6 mouse cellular contexts compared by ENCODE assay signal in the genomic region with DNA sequence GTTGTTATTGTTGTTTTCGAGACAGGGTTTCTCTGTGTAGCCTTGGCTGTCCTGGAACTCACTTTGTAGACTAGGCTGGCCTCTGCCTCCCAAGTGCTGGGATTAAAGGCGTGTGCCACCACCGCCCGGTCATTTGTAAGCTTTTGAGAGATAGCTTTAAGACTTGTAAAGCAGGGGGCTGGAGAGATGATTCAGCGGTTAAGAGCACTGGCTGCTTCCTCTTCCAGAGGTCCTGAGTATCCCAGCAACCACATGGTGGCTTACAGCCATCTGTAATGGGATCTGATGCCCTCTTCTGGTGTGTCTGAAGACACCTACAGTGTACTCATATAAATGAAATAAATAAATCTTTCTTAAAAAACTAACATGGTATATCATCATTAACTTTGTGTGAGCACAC. TPM values are rescaled to one million over a fixed set of nuclear protein-coding genes. Genes with fewer than 3 reads are reported as not detected.
DNase-seq lines count a peak whose midpoint lies in the region; ATAC-seq and TF ChIP-seq lines count a peak whose summit lies in the region.
"Not testable (repeated sequence)": the region's sequence is repeated elsewhere in the genome, so short reads cannot be mapped to it uniquely, and the experiment has no call there.

No protein-coding gene starts in this region.

- not testable (repeated sequence) for H3K4me2 ChIP-seq in hindbrain, postnatal 0 days (ENCODE audit: low read depth, low read length); stomach, postnatal 0 days (replicated peaks; ENCODE audit: low read depth)

- H3K27ac ChIP-seq in bone marrow macrophage, adult 2 months (ENCODE audit: insufficient read depth, low read depth, low read length) = 0 out of 2 replicates have a peak overlapping the region, but pooled peaks have one; percentile 31
- not testable (repeated sequence) for H3K27ac ChIP-seq in hindbrain, postnatal 0 days; layer of hippocampus, adult 2 months; stomach, postnatal 0 days (replicated peaks)

- not testable (repeated sequence) for H3K4me1 ChIP-seq in G1E (ENCODE audit: insufficient read depth, low read depth, low read length); bone marrow macrophage, adult 2 months (ENCODE audit: control insufficient read depth, insufficient read depth, low read length); hindbrain, postnatal 0 days (ENCODE audit: insufficient read depth, low read length); stomach, postnatal 0 days (replicated peaks; ENCODE audit: control insufficient read depth, insufficient read depth)

- H3K9ac ChIP-seq in hindbrain, postnatal 0 days (replicated peaks; ENCODE audit: low read length); stomach, postnatal 0 days (ENCODE audit: low read length): not testable (repeated sequence)

- ATAC-seq in G1E (ENCODE audit: extremely low read depth, insufficient number of reproducible peaks, low FRiP score, poor library complexity, severe bottlenecking) = 0 out of 2 replicates have a peak, but pooled peaks have one; percentile 22
- ATAC-seq in hindbrain, postnatal 0 days; stomach, postnatal 0 days (ENCODE audit: low FRiP score, low TSS enrichment): not testable (repeated sequence)

- not testable (repeated sequence) for TF ChIP-seq POLR2A in bone marrow macrophage, adult 2 months (IDR thresholded peaks at IDR 0.05; ENCODE audit: borderline replicate concordance, low read depth, low read length)

- peaks cover 95% of the 10 kb centered on the region for H3K36me3 ChIP-seq in G1E (replicated peaks)
- H3K36me3 ChIP-seq in hindbrain, postnatal 0 days (ENCODE audit: insufficient read depth, low read length); stomach, postnatal 0 days (ENCODE audit: control insufficient read depth, insufficient read depth, low read length): not testable (repeated sequence)

- 77% methylated on average over 5 of the region's 5 CpGs for WGBS in hindbrain, postnatal 0 days
- 86% methylated on average over 5 of the region's 5 CpGs for WGBS in stomach, postnatal 0 days

- not testable (repeated sequence) for DNase-seq in G1E (ENCODE audit: low spot score); hindbrain, postnatal 0 days (ENCODE audit: low spot score); layer of hippocampus, adult 2 months (ENCODE audit: low spot score in 2 of 2); stomach, postnatal 0 days (ENCODE audit: low spot score)
- peak; percentile 27 for DNase-seq in NIH3T3 (ENCODE audit: low read depth)

- H3K4me3 ChIP-seq in G1E (ENCODE audit: low read depth, low read length); bone marrow macrophage, adult 2 months (ENCODE audit: insufficient read depth, low read length); hindbrain, postnatal 0 days (ENCODE audit: low read length); layer of hippocampus, adult 2 months; stomach, postnatal 0 days (ENCODE audit: low read depth, low read length): not testable (repeated sequence)

- not testable (repeated sequence) for TF ChIP-seq CTCF in G1E (IDR thresholded peaks at IDR 0.05; ENCODE audit: low read depth, low read length); bone marrow macrophage, adult 2 months (IDR thresholded peaks at IDR 0.05; ENCODE audit: low read depth, low read length)
- peak; percentile 20; the same call in 1 of the 2 replicates for TF ChIP-seq CTCF in hindbrain, postnatal 0 days (IDR thresholded peaks at IDR 0.05; ENCODE audit: low read depth)
- TF ChIP-seq CTCF in layer of hippocampus, adult 2 months (conservative IDR thresholded peaks at IDR 0.05) = peak; percentile 51
- peak; percentile 16; the same call in 1 of the 2 replicates for TF ChIP-seq CTCF in stomach, postnatal 0 days (IDR thresholded peaks at IDR 0.05; ENCODE audit: low read depth)

- TF ChIP-seq EP300 in stomach, postnatal 0 days (optimal IDR thresholded peaks at IDR 0.05) = not testable (repeated sequence)

- not testable (repeated sequence) for H3K27me3 ChIP-seq in G1E (ENCODE audit: insufficient read depth, low read length); hindbrain, postnatal 0 days (ENCODE audit: insufficient read depth, low read length); stomach, postnatal 0 days (ENCODE audit: control insufficient read depth, insufficient read depth, low read length)

- not testable (repeated sequence) for H3K9me3 ChIP-seq in G1E (replicated peaks); hindbrain, postnatal 0 days (ENCODE audit: low read length); stomach, postnatal 0 days (ENCODE audit: control insufficient read depth, low read length)

RNA-seq across cellular contexts. Expression of gene Snd1, which starts 45.8 kb away (rescaled TPM):
- 140 and 153 TPM in 2 replicates for total RNA-seq in G1E (2014; fragmentation: Nextera tagmentation)
- 97.4 and 108 TPM in 2 replicates for total RNA-seq in G1E (2017)
- polyA plus RNA-seq in G1E (2012) = 95.1 and 109 TPM in 2 replicates
- polyA plus RNA-seq in bone marrow macrophage, adult 2 months (2012; ENCODE audit: insufficient read depth, insufficient read length, missing spikeins) = 58.9 and 59.1 TPM in 2 replicates
- 76.1 and 85.5 TPM in 2 replicates for total RNA-seq in hindbrain, postnatal 0 days (2014; rRNA removed)
- 63.0 and 67.6 TPM in 2 replicates for polyA plus RNA-seq in hindbrain, postnatal 0 days (2015; fragmentation: Nextera tagmentation; extraction: Ambion mirVana)
- 100 to 1,000 TPM; 110 to 112 TPM for total RNA-seq in layer of hippocampus, adult 2 months (2021)
- polyA plus RNA-seq in stomach, postnatal 0 days (2015; fragmentation: Nextera tagmentation; extraction: Ambion mirVana) = 69.0 and 81.3 TPM in 2 replicates
